Mouse (Mus musculus) bone marrow, adult 2 months (tissue): ENCODE data around the gene Mitf.

Source experiments
- CTCF ChIP-seq: fragments of 200-500 bp; IDR thresholded peaks from 2 replicates; pipeline ENCODE4 v1.5.1; 2011; ENCODE audit warnings: low read length, control low read depth; ENCODE audit not compliant: control insufficient read depth, insufficient read depth
- POLR2A ChIP-seq: fragments of 200-500 bp; IDR thresholded peaks from 2 replicates; pipeline ENCODE4 v1.6.1; 2011; ENCODE audit warnings: low read depth, mild to moderate bottlenecking, control low read depth, low read length, borderline replicate concordance; ENCODE audit not compliant: control insufficient read depth

- no peak for TF ChIP-seq CTCF
- TF ChIP-seq POLR2A: no peak
Measured at GRCm38 (mm10) chr6:98023876-98024275, 217.0 kb downstream of the Mitf start.
